Mouse (Mus musculus): ENCODE measurements around the gene Tnfrsf13b. TPM values are rescaled to one million over a fixed set of nuclear protein-coding genes. Genes with fewer than 3 reads are reported as not detected.
"Not testable (repeated sequence)": the region's sequence is repeated elsewhere in the genome, so short reads cannot be mapped to it uniquely, and the experiment has no call there.

Tnfrsf13b gene
- total RNA-seq, 2 experiments from 2014 or later, result 0.96 to 1.9 TPM

DNA sequence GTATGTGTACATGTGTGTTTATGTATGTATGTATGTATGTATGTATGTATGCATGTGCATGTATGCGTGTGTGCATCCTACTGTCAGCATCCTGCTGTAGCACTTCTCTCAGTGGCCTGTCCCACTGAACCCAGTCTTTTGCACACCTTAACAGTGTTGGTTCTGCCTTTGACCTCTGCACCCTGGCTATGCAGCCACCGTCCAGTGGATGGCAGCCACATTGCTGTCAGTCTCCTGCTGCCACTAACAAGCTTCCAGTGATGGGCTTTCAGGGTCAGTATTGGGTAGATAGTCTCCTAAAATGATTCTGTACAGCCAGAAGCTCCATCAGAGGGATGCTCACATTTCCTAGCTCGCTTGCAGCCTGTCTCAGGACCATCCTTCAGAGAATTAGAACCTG, 2.7 kb upstream of the Tnfrsf13b start:
- intact Hi-C loops (cut with DNase I), result no loop called here
- DNase-seq (ENCODE audit: low spot score in 2 of 2), result no peak

DNA sequence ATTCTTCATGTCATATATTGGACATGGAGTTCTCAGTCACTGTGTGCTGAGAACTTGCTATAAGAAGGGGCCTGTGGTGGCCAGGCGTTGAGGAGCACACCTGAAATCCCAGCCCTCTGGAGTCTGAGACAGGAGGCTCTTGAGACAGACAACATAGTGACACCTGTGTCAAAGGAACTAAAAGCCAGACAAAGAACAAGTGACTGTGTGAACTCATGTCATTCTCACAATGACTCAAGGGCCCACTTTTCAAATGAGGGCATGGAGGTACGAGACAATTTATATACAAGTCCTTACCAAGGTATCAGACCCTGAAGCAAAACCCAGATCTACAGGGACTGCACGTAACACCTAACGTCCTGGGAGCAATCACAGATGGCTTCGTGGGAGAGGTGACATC, 585 bp upstream of the Tnfrsf13b start:
- intact Hi-C loops (cut with DNase I), result no loop called here
- no peak for DNase-seq (ENCODE audit: low spot score in 2 of 2)

DNA sequence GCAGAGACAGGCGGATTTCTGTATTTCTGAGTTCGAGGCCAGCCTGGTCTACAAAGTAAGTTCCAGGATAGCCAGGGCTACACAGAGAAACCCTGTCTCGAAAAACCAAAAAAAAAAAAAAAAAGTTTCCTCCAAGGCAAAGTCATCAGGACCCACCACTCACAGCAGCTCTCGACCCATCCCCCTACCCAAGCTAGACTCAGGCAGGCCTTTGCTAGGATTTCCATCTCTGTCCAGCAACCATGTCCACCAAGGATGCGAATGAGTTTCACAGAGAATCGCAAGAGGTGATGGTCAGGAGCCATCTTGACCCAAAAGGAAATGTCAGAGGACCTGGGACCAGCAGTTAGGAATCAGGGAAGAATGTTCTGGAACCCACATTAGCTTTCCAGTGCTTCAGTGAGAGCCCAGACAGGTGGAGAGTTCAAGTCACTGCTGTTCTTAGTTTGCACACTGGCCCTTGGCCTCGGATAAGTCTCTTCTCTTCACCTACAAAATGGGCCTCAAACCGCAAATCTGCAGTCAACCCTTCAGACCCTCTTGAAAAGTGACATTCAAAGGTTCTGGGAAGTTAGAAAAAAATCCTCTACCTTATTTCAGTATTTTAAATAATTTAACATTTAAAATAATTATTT, 983 bp downstream of the Tnfrsf13b start:
- intact Hi-C loops (cut with DNase I), result no loop called here
- no peak for DNase-seq (ENCODE audit: low spot score in 2 of 2)

DNA sequence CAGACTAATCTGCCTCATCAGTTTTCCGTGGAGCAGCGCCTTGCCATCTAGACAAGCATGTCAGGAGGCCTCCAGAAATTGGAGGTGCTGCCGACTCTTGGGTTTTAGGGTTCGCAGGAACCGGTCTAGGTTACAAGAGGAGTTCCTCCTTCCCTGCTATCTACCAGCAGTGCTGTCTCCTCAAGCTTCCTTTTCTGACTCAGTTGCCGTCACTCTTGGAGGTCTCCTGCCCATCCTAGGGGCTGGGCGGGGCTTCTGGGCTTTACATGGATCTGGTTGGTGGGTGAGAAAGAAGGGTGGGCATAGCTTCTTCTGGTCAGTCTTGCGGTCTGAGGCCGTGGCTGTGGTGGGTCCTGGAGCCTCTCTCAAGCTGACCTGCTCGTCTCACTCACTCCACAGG, 2.8 kb downstream of the Tnfrsf13b start:
- intact Hi-C loops (cut with DNase I), result no loop called here
- no peak for DNase-seq (ENCODE audit: low spot score in 2 of 2)

DNA sequence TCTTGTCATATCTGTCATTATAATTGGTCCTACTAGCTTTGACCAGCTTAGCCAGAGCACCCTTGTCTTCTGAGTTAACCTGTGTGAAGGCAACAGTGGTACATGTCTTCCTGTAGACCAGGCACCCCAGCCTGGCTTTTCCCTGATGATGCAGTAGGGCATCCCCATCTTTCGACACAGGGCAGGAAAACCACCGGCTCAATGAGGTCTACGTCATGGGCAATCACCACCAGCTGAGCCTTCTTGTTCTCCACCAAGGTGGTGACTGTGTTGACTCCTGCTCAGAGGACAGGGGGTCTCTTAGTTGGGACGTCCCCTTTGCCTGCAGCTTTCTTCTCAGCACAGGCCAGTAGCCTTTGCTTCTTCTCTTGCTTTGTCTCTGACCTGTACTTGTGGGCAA, 4.1 kb downstream of the Tnfrsf13b start:
- intact Hi-C loops (cut with DNase I); DNase-seq (ENCODE audit: low spot score in 2 of 2): not testable (repeated sequence)

DNA sequence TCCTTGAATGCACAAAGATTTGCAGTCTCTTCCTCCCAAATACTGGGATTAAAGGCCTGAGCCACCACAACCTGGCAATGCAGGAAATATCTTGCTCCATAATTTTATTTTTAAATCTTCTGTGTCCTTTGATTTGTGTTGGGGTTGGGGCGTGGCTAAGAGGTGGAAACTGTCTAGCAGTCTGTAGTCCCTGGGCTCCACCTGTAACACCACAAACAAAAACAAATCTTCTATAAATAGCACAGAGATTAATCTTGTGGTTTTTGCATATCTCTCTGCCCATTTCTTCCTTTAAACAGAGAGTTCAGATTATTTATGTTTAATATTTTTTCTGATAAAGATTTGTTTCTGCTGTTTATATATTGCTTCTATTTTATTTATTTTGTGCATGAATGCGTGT, 6.4 kb downstream of the Tnfrsf13b start:
- no peak for DNase-seq (ENCODE audit: low spot score in 2 of 2)
- intact Hi-C loops (cut with DNase I), result no loop called here

DNA sequence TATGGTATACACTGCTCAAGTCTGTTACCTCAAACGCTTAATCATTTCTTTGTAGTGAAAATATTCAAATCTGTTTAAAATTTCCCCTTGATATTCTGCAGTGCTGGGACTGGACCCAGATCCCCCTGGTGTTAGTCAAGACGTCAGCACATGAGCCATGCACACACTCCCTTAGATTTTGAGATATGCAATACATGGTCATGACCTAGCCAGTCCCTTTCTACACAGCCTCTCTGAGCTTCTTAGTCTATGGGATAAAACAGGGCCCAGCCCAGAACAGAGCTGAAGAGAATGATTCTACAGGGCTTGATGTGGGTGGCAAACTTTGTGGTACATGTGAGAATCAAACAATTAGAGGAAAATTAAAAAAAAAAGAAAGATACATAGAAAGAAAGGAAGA, 15.1 kb downstream of the Tnfrsf13b start:
- no peak for DNase-seq (ENCODE audit: low spot score in 2 of 2)
- intact Hi-C loops (cut with DNase I), result no loop called here

DNA sequence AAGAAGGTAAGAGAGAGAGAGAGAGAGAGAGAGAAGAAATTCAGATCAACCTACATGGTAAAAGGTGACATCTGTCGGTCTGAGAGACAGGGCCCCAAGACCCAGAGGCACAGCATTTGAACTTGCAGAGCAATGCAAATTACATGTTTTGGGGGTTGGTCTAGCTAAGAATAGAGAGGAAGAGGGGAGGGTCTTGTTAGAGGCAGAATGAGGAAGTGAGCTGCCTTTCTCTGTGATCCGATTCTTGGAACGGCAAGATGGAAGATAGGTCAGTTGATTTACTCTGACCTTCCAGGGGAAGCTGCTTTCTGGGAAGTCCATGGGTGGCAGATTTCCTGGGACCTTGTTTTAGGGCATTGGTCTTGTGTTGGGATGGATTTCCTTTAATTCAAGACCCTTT, 15.7 kb downstream of the Tnfrsf13b start:
- DNase-seq (ENCODE audit: low spot score in 2 of 2), result no peak

DNA sequence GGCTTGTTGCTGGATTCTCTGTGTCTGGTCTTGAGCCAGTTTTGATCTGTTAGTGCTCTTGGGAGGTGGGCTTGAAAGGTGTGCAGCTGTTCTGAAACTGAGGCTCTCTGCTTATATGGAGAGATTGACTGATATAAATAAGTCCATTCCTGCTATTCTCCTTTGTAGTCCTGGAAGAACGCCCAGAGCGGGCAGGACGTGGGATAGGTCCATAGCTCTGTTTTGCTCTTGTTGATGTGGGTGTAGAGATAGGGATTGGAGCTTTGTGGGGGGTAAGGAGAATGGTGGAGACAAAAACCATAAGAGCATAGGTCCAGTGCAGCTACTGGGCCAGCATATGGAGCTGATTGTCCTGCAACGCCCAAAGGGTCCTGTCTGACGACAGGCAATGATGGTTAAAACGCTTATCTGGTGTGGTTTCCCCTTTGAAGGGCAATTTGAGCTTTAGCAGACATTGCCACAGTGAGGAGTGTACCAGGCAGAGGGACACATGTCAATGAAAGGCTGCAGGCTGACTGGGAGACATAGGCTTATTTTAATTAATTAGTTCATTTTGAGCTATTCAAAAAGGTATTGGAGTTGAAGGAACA, 16.5 kb downstream of the Tnfrsf13b start:
- intact Hi-C loops (cut with DNase I), result no loop called here
- DNase-seq (ENCODE audit: low spot score in 2 of 2), result no peak

More for the DNA sequence above, 15.7 kb downstream of the Tnfrsf13b start:
- intact Hi-C loops (cut with DNase I), result no loop called here

DNA sequence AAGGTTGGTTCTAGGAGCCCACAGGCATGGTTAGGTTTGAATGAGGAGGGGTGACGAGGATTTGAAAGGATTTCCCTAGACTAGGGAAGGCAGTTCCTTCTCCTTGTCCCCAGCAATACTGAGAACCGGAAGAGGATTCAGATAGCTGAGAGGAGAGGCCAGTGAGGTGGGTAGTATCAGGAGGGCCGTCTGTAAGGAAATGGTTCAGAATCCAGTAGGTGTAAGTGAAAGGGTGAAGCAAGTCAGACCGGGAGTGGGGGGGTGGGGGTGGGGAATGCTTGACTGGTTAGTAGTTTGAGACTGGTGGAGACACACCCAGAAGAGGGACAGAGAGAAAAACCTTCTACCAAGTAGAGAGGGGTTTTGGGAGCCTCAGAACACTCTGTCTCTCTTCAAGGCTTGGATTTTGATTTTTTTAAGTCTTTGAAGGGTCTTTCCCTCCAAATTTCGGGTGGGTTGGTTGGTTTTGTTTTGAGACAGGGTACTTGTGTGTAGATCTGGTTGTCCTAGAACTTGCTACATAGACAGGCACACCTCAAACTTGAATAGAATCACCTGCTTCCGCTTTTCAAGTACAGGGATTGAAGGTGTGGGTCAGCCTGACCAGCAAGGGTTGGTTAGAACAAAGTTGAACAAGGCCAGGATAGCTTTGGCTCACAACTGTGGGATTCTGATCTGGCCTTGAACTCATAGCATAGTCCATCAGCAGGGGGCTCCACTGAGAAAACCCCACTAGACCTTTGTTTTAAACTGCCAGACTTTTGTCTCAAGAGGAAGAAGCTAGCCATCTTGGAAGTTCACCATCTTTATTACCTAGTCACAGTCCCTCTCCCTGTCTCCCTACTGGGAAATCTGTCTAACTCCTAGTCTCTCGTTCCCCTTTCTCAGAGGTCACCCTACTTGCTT, 17.3 kb downstream of the Tnfrsf13b start:
- no peak for DNase-seq (ENCODE audit: low spot score in 2 of 2)
- intact Hi-C loops (cut with DNase I), result no loop called here

DNA sequence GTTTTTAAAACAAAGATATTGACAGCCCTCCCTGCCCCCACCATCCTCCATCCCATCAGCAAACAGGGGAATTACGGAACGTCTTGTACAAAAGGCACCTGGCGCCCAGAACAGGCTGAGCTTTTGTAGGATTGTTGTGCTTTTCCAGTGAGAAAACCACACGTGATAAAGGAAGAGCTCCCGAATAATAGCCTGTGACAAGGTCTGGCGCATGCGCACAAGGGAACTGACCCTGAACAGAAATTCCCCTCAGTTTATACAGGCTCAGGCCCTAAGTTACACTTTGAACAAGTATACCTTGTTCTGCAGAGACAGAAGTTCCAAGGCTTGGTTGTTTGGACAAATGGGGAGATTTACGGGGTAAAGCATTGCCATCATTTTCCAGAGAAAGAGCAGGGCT, 19.0 kb downstream of the Tnfrsf13b start:
- DNase-seq (ENCODE audit: low spot score in 2 of 2), result no peak
- intact Hi-C loops (cut with DNase I), result no loop called here

DNA sequence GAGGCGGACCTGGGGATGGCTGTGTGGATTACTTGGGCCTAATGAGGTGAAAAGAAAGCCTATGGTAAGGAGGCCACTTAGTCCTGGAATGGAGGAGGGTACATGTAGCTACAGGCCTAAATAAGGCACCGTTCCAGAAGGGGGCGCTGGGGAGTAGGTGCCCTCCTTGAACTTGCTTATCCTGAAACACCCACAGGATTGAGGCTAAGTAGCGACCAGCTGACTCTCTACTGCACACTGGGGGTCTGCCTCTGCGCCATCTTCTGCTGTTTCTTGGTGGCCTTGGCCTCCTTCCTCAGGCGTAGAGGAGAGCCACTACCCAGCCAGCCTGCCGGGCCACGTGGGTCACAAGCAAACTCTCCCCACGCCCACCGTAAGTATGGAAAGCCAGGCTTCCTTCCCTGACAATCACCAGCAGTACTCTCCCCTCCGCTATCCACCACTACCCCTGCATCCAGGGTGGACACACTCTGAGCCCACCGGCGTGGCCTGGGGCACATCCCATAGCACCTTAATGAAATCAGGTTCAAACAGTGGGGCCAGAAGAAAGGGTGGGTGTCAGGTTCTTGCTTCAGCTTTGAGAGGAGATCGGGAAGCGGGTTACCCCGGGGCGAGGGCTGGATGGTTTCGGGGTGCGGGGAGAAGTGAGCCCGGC, 20.2 kb downstream of the Tnfrsf13b start:
- intact Hi-C loops (cut with DNase I), result no loop called here
- no peak for DNase-seq (ENCODE audit: low spot score in 2 of 2)

DNA sequence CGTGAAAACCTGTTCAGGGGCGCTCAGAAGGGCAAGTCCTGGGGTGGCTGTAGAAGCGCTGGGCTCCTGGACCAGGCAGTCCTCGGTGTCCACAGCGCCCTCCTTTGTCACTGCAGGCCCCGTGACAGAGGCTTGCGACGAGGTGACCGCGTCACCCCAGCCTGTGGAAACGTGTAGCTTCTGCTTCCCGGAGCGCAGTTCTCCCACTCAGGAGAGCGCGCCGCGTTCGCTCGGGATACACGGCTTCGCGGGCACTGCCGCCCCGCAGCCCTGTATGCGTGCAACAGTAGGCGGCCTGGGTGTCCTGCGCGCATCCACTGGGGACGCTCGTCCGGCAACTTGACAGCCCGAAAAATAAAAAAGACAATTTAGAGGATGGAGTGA, 20.7 kb downstream of the Tnfrsf13b start:
- intact Hi-C loops (cut with DNase I), result no loop called here
- peak; percentile 25 to 49 for DNase-seq (ENCODE audit: low spot score in 2 of 2)

DNA sequence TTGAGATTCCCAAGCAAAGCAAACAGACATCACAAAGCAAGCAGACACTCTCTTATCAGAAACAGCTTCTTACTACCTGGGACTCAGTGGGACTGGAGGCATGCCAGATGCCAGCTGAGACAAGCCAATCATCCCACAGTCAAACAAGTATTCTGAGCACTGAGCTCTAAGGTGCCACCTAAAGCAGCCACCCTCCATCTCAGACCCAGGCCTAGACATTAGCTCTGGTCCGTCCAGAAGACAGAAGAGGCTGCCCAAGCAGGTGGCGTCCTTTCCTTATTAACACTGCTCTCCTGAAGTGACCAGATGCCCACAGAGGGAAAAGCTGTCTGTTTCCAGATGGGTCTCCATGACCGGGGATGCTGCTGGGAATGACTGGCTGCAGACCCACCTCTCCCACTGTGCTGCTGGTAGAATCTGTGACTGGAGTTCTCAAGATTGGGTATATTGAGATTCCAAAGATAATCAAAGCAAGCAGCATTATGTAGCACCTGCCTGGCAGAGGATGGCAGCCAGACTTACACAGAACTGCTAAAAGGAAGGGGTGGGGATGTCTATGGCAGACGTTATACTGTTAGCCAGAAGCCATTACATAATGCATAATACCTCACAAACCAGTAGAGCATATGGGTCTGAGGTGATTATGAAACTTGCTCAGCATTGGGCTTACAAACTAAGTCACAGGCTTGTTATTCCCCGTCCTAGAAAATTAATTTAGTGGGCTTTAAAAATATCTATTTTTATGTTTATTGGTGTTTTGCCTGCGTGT, 23.9 kb downstream of the Tnfrsf13b start:
- intact Hi-C loops (cut with DNase I), result no loop called here
- peak; percentile 18 to 31 for DNase-seq (ENCODE audit: low spot score in 2 of 2)

DNA sequence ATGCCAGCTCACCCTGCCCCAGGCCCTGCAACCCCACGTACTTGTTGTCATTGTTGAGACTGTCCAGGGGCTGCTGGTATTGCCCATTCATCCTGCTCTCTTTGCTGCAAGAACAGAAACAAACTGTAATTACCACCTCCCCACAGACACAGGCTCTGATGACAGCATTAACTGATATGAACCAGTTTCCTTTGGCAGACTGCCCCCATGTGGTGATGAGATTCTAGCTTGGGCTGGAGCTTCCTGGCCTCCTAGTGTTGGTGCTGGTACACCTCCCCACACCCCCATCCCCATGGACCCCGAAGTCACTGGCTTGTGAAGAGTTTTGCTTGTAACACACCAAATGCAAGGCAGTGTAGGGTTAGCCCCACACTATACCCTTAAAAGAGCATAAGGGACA, 29.2 kb downstream of the Tnfrsf13b start:
- intact Hi-C loops (cut with DNase I), result no loop called here
- DNase-seq (ENCODE audit: low spot score in 2 of 2), result no peak

DNA sequence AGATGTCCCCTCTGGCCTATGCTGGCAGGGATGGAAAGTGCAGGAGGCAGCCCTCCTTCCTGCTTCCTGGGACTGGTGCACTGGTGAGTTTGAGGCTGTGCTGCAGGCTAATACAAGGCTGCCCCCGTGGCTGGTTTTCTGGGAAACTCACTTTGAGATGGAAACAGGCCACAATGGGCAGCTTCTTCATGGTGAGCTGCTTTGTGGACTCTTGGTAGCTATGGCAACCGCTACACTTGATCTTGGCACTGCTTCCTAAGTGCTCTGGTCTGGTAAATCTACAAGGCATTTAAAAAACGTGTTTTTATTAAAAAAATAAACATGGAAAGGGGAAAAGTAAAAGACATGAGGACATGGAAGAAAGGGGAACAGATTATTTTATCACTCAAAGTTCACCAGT, 31.6 kb downstream of the Tnfrsf13b start:
- no peak for DNase-seq (ENCODE audit: low spot score in 2 of 2)
- intact Hi-C loops (cut with DNase I), result no loop called here

DNA sequence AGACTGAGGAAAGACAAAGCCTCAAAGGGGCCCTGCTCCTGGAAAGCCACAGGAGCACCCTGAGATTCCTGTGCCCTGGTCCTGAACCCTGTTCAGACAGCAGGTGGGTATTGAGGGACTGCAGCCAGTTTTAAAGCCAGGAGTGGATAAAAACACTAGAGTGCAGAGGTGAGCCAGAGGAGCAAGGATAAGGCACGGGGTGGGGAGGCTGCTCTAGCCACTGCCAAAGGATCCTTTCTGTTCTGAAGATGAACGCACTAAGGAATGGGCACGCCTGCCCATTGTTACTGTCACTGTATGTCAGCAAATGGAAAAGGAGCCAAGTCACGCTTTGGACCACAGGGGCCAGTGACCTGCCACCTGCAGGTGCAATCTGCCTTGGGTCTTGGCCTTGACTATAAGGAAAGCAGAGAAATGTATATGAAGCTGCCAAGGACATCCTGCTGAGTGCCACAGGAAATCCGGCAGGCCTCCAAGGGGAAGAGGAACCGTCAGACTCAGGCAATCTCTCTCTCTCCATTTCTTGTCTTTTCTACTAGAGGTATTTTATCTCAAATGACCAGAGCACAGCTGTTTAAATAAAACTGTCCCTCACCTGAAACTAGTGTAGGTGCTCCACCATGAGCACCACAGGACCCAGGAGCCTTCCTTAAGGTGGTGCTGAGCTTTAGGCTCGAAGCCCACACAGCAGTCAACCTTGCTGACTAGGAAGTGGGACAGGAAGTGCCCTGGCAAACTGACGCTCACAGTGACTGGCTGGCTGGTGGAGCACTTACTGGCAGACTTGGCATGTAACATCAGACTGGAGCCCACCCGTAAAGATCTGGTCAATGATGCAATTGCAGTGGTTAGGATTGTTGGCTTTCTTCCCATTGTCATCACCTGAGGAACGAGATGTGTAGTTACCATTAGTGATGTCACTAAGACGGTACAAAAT, 33.5 kb downstream of the Tnfrsf13b start:
- no peak for DNase-seq (ENCODE audit: low spot score in 2 of 2)
- intact Hi-C loops (cut with DNase I), result no loop called here

DNA sequence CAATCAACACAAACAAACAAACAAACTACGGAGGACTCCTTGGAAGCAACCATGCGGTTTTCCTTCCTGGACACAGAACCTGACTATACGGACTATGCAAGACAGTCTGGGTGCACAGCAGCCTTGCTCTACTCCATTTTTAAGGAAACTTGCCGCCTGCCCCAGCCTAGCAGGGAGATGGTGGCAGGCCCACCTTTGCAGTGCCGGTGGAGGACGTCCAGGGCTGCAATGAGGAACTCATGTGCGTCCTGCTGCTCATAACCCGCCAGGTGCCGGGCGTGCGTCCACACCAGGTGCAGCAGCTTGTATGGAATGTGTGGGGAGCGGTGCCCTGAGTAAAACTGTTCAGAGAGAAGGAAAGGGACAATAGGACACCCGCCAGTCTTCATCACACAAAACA, 34.6 kb downstream of the Tnfrsf13b start:
- DNase-seq (ENCODE audit: low spot score in 2 of 2), result no peak
- intact Hi-C loops (cut with DNase I), result no loop called here

DNA sequence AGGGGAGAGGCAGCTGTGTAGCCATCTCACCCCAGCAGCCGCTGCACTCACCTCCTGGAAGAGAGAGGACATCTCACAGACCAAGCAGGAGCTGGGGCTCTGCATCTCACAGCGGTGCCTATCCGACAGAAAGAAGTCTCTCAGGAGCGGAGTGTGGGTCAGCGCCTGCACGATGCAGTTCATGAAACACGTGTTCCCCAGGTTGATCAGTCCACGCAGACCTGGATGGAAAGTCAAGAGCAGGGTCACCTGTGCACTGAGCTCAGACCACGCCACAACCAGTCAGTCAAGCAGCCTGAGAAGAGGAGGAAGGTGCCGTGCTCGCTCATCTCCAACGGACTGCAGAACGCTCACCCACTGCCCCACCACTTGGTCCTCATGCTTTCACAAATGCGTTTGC, 36.2 kb downstream of the Tnfrsf13b start:
- DNase-seq (ENCODE audit: low spot score in 2 of 2), result no peak
- intact Hi-C loops (cut with DNase I), result no loop called here

Measured in left cerebral cortex, postnatal 36 days (tissue).